Mouse (Mus musculus): ENCODE data around the gene Steap4.

The Steap4 gene

GRCm38 (mm10) chr5:7993766-7994165, 33.5 kb downstream of the Steap4 start:
- no peak for DNase-seq

- DNase-seq: no peak
Observed at GRCm38 (mm10) chr5:7995288-7995897, 35.1 kb downstream of the Steap4 start.

GRCm38 (mm10) chr5:7996401-7997044, 36.3 kb downstream of the Steap4 start:
- DNase-seq: no peak

GRCm38 (mm10) chr5:7997086-7997485, 36.8 kb downstream of the Steap4 start:
- DNase-seq: no peak

- DNase-seq: no peak
Observed at GRCm38 (mm10) chr5:8000466-8000865, 40.2 kb downstream of the Steap4 start.

- DNase-seq: no peak
Observed at GRCm38 (mm10) chr5:8002827-8003226, 42.6 kb downstream of the Steap4 start.

GRCm38 (mm10) chr5:8013276-8013675, 53.0 kb downstream of the Steap4 start:
- DNase-seq: no peak

Data from kidney, adult 9 months (tissue).